ENCODE assay signal across 8 mouse cellular contexts in the genomic region with DNA sequence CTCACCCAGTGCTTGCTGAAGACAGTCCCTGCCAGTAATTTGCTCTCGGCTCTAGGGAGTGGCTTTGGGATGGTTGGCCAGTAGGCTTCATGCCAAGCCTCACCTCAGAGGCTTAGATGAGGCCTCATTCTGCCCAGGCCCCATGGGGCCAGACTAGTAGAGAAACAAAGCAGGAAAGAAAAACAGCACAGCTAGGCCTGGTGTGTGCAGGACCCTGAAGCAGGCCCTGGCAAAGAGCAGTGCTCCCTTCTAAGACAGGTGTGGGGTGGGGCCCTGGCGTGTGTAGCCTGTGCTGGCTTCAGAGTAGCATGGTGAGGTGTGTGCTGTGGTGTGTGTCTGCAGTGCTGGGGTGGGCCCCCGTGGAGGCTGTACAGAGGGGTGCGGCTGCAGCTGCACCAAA. TPM values are rescaled to one million over a fixed set of nuclear protein-coding genes. Genes with fewer than 3 reads are reported as not detected.
DNase-seq lines count a peak whose midpoint lies in the region; ATAC-seq and TF ChIP-seq lines count a peak whose summit lies in the region.

No protein-coding gene starts in this region.

- no peak for DNase-seq in heart, adult 18-20 months
- peak; percentile 26 for DNase-seq in hindbrain, postnatal 0 days (ENCODE audit: low spot score)
- no peak for DNase-seq in layer of hippocampus, adult 8-10 months (ENCODE audit: low spot score in 2 of 2)
- DNase-seq in embryo, embryonic 11 days: no peak
- no peak for DNase-seq in testis, postnatal 14 days (ENCODE audit: low spot score)

- peak overlapping the region; percentile 60 for H3K9ac ChIP-seq in heart, embryonic 13.5 days
- H3K9ac ChIP-seq in hindbrain, postnatal 0 days (replicated peaks; ENCODE audit: low read length): no peak overlapping the region
- H3K9ac ChIP-seq in midbrain, embryonic 12.5 days (replicated peaks): 0 out of 2 replicates have a peak overlapping the region, but pooled peaks have one; percentile 3

- H3K4me1 ChIP-seq in heart, embryonic 13.5 days: peaks cover 54% of the 10 kb centered on the region
- peaks cover 14% of the 10 kb centered on the region for H3K4me1 ChIP-seq in bone marrow, adult 2 months (ENCODE audit: control insufficient read depth, insufficient read depth, low read length)
- peaks cover 11% of the 10 kb centered on the region for H3K4me1 ChIP-seq in hindbrain, postnatal 0 days (ENCODE audit: insufficient read depth, low read length)
- H3K4me1 ChIP-seq in midbrain, embryonic 12.5 days: peaks cover 41% of the 10 kb centered on the region

- no peak for TF ChIP-seq CTCF in bone marrow, adult 2 months (IDR thresholded peaks at IDR 0.05; ENCODE audit: control insufficient read depth, insufficient read depth, low read length)
- TF ChIP-seq CTCF in hindbrain, postnatal 0 days (IDR thresholded peaks at IDR 0.05; ENCODE audit: low read depth): no peak

- H3K9me3 ChIP-seq in heart, embryonic 13.5 days: no peaks in the 10 kb centered on the region
- no peaks in the 10 kb centered on the region for H3K9me3 ChIP-seq in hindbrain, postnatal 0 days (ENCODE audit: low read length)
- no peaks in the 10 kb centered on the region for H3K9me3 ChIP-seq in midbrain, embryonic 12.5 days

- H3K27ac ChIP-seq in heart, embryonic 13.5 days (replicated peaks): peak overlapping the region; percentile 77
- H3K27ac ChIP-seq in bone marrow, adult 2 months (ENCODE audit: control insufficient read depth, insufficient read depth, low read depth, low read length, poor library complexity): peak overlapping the region; percentile 49
- 0 out of 2 replicates have a peak overlapping the region, but pooled peaks have one; percentile 26 for H3K27ac ChIP-seq in hindbrain, postnatal 0 days
- peak overlapping the region; percentile 35; the same call in 1 of the 2 replicates for H3K27ac ChIP-seq in midbrain, embryonic 12.5 days (replicated peaks)

- H3K4me2 ChIP-seq in heart, embryonic 13.5 days: peak overlapping the region; percentile 9
- H3K4me2 ChIP-seq in hindbrain, postnatal 0 days (ENCODE audit: low read depth, low read length): no peak overlapping the region
- no peak overlapping the region for H3K4me2 ChIP-seq in midbrain, embryonic 12.5 days (replicated peaks)

- WGBS in heart, embryonic 13.5 days: 53% methylated on average over 4 of the region's 4 CpGs
- WGBS in bone marrow, adult 2 months: 52% methylated on average over 4 of the region's 4 CpGs
- WGBS in hindbrain, postnatal 0 days: 40% methylated on average over 4 of the region's 4 CpGs
- WGBS in midbrain, embryonic 12.5 days: 66% methylated on average over 4 of the region's 4 CpGs

- no peak for ATAC-seq in heart, embryonic 13.5 days (ENCODE audit: extremely low read depth, insufficient number of reproducible peaks, low FRiP score, low TSS enrichment)
- peak; percentile 36; the same call in 1 of the 2 replicates for ATAC-seq in hindbrain, postnatal 0 days
- peak; percentile 53 for ATAC-seq in midbrain, embryonic 12.5 days (ENCODE audit: low FRiP score, low read depth)

- H3K27me3 ChIP-seq in heart, embryonic 13.5 days (replicated peaks): no peaks in the 10 kb centered on the region
- no peaks in the 10 kb centered on the region for H3K27me3 ChIP-seq in hindbrain, postnatal 0 days (ENCODE audit: insufficient read depth, low read length)
- H3K27me3 ChIP-seq in midbrain, embryonic 12.5 days: no peaks in the 10 kb centered on the region

- H3K4me3 ChIP-seq in heart, embryonic 13.5 days: no peak overlapping the region
- H3K4me3 ChIP-seq in bone marrow, adult 2 months (replicated peaks; ENCODE audit: control insufficient read depth, low read depth, low read length): no peak overlapping the region
- H3K4me3 ChIP-seq in hindbrain, postnatal 0 days (ENCODE audit: low read length): no peak overlapping the region
- H3K4me3 ChIP-seq in midbrain, embryonic 12.5 days: no peak overlapping the region

- TF ChIP-seq POLR2A in bone marrow, adult 2 months (IDR thresholded peaks at IDR 0.05; ENCODE audit: borderline replicate concordance, control insufficient read depth, low read depth, low read length): no peak

- peaks cover 39% of the 10 kb centered on the region for H3K36me3 ChIP-seq in heart, embryonic 13.5 days
- H3K36me3 ChIP-seq in hindbrain, postnatal 0 days (ENCODE audit: insufficient read depth, low read length): peaks cover 5% of the 10 kb centered on the region; the same call in 1 of the 2 replicates
- H3K36me3 ChIP-seq in midbrain, embryonic 12.5 days: peaks cover 28% of the 10 kb centered on the region

RNA-seq across cellular contexts. Expression of gene Hs6st1, which starts 20.2 kb away (rescaled TPM):
- polyA plus RNA-seq in heart, embryonic 13.5 days (2015; fragmentation: Nextera tagmentation; extraction: Ambion mirVana): 4.2 and 4.4 TPM in 2 replicates
- total RNA-seq in heart, adult 18-20 months (2021): 10 to 100 TPM; 19.7 to 21.3 TPM
- polyA plus RNA-seq in bone marrow, adult 2 months (2011; ENCODE audit: insufficient read depth, insufficient read length, low replicate concordance, missing spikeins): 42.4 and 47.6 TPM in 2 replicates
- total RNA-seq in hindbrain, postnatal 0 days (2014; rRNA removed): 107 and 112 TPM in 2 replicates
- polyA plus RNA-seq in hindbrain, postnatal 0 days (2015; fragmentation: Nextera tagmentation; extraction: Ambion mirVana): 16.9 and 19.0 TPM in 2 replicates
- polyA plus RNA-seq in midbrain, embryonic 12.5 days (2016; fragmentation: Nextera tagmentation; extraction: Ambion mirVana): 10.8 and 11.8 TPM in 2 replicates
- total RNA-seq in layer of hippocampus, adult 8-10 months (2022): 10 to 100 TPM; 39.0 to 42.6 (median 40.2) TPM

Comparison
In these comparisons a context has a peak if more than half of its experiments do, and no peak if none do; other contexts are left out.
1. H3K27ac ChIP-seq: peak in every context shown above with its lines; median percentile 77 in heart, embryonic 13.5 days; 49 in bone marrow, adult 2 months; 35 in midbrain, embryonic 12.5 days; 26 in hindbrain, postnatal 0 days.